Mouse (Mus musculus) stomach, embryonic 15.5 days (tissue): ENCODE measurements around the gene Nr1d1. TPM values are rescaled to one million over a fixed set of nuclear protein-coding genes. Genes with fewer than 3 reads are reported as not detected.

Experiments
- ATAC-seq: fragments of 200-750 bp; cut with Nextera tagmentation; 2 replicates; pipeline ENCODE4 v1.8.0; 2017; ENCODE audit warnings: low read depth, moderate number of reproducible peaks, moderate TSS enrichment; ENCODE audit not compliant: insufficient read depth, low FRiP score
- H3K27ac ChIP-seq: fragments of 300-500 bp; sonication (generic); 2 replicates; pipeline ENCODE4 v1.5.1; 2015; ENCODE audit warnings: mild to moderate bottlenecking, inconsistent platforms
- H3K27me3 ChIP-seq: fragments of 300-500 bp; sonication (generic); replicated peaks from 2 replicates; pipeline ENCODE4 v1.6.1; 2015; ENCODE audit warnings: inconsistent platforms
- H3K36me3 ChIP-seq: fragments of 300-500 bp; sonication (generic); 2 replicates; pipeline ENCODE4 v1.6.1; 2015; ENCODE audit warnings: inconsistent platforms
- H3K4me1 ChIP-seq: fragments of 300-500 bp; sonication (generic); 2 replicates; pipeline ENCODE4 v1.6.1; 2015; ENCODE audit warnings: inconsistent platforms
- H3K4me2 ChIP-seq: fragments of 300-500 bp; sonication (generic); 2 replicates; pipeline ENCODE4 v1.6.1; 2015; ENCODE audit warnings: mild to moderate bottlenecking, inconsistent platforms
- H3K4me3 ChIP-seq: fragments of 300-500 bp; sonication (generic); replicated peaks from 2 replicates; pipeline ENCODE4 v1.5.1; 2015; ENCODE audit warnings: inconsistent platforms
- H3K9ac ChIP-seq: fragments of 300-500 bp; sonication (generic); 2 replicates; pipeline ENCODE4 v1.6.1; 2015; ENCODE audit warnings: inconsistent platforms
- H3K9me3 ChIP-seq: fragments of 300-500 bp; sonication (generic); 2 replicates; pipeline ENCODE4 v1.6.1; 2016; ENCODE audit warnings: inconsistent platforms
- WGBS: fragments of 180-500 bp; shearing (Covaris S2); methylation state at CpG from one replicate; pipeline ENCODE4 v1.1.7; 2015; 5-methylcytosine and 5-hydroxymethylcytosine counted together
- polyA plus RNA-seq: library from polyadenylated mRNA; unstranded; fragments of >200 nt; fragmentation: Nextera tagmentation; extraction: Ambion mirVana; gene quantifications from 2 replicates; pipeline ENCODE4 v1.2.1, GENCODE M21; 2015

Gene Nr1d1
- polyA plus RNA-seq, 1 experiment from 2014 or later: 2.4 TPM

GRCm38 (mm10) chr11:98787229-98787628 lies 12.1 kb upstream of the Nr1d1 start:
- Histone ChIP-seq H3K4me1 (peaks cover 55% of the 10 kb centered on the region), H3K4me2 (peak overlapping the region; percentile 53), H3K27ac (peak overlapping the region; percentile 97), H3K9me3 (no peaks in the 10 kb centered on the region), H3K9ac (no peak overlapping the region), H3K36me3 (no peaks in the 10 kb centered on the region), H3K27me3 (no peaks in the 10 kb centered on the region), H3K4me3 (no peak overlapping the region)
- ATAC-seq: no peak
- 23% methylated on average over 7 of the region's 7 CpGs for WGBS

- Histone ChIP-seq H3K4me3 (peak overlapping the region; percentile 2; the same call in 1 of the 2 replicates), H3K27me3 (no peaks in the 10 kb centered on the region), H3K9ac (no peak overlapping the region), H3K4me1 (peaks cover 61% of the 10 kb centered on the region), H3K4me2 (peak overlapping the region; percentile 53), H3K27ac (peak overlapping the region; percentile 97), H3K9me3 (no peaks in the 10 kb centered on the region), H3K36me3 (no peaks in the 10 kb centered on the region)
- WGBS: 0% methylated on average over 13 of the region's 15 CpGs
- peak; percentile 59 for ATAC-seq
Measured at GRCm38 (mm10) chr11:98786359-98787214, 11.5 kb upstream of the Nr1d1 start.

- H3K27me3 ChIP-seq: no peaks in the 10 kb centered on the region
- H3K9ac ChIP-seq: no peak overlapping the region
- peaks cover 68% of the 10 kb centered on the region for H3K4me1 ChIP-seq
- H3K36me3 ChIP-seq: no peaks in the 10 kb centered on the region
- H3K9me3 ChIP-seq: no peaks in the 10 kb centered on the region
- H3K27ac ChIP-seq: peak overlapping the region; percentile 97
- peak overlapping the region; percentile 53 for H3K4me2 ChIP-seq
- peak overlapping the region; percentile 2; the same call in 1 of the 2 replicates for H3K4me3 ChIP-seq
- WGBS: 6% methylated on average over 12 of the region's 12 CpGs
- ATAC-seq: no peak
Measured at GRCm38 (mm10) chr11:98785772-98786281, 10.7 kb upstream of the Nr1d1 start.

GRCm38 (mm10) chr11:98785214-98785613 lies 10.1 kb upstream of the Nr1d1 start:
- no peak overlapping the region for H3K4me3 ChIP-seq
- H3K9me3 ChIP-seq: no peaks in the 10 kb centered on the region
- no peak for ATAC-seq
- H3K27ac ChIP-seq: peak overlapping the region; percentile 97
- peaks cover 72% of the 10 kb centered on the region for H3K4me1 ChIP-seq
- no peaks in the 10 kb centered on the region for H3K36me3 ChIP-seq
- peak overlapping the region; percentile 53; the same call in 1 of the 2 replicates for H3K4me2 ChIP-seq
- H3K27me3 ChIP-seq: no peaks in the 10 kb centered on the region
- H3K9ac ChIP-seq: no peak overlapping the region
- 53% methylated on average over 10 of the region's 10 CpGs for WGBS

GRCm38 (mm10) chr11:98784139-98784538 lies 9.0 kb upstream of the Nr1d1 start:
- Histone ChIP-seq H3K27me3 (no peaks in the 10 kb centered on the region), H3K9me3 (no peaks in the 10 kb centered on the region), H3K9ac (no peak overlapping the region), H3K4me1 (peaks cover 66% of the 10 kb centered on the region), H3K27ac (peak overlapping the region; percentile 95; the same call in 1 of the 2 replicates), H3K4me3 (no peak overlapping the region), H3K4me2 (no peak overlapping the region), H3K36me3 (no peaks in the 10 kb centered on the region)
- ATAC-seq: no peak
- WGBS: 69% methylated on average over 4 of the region's 4 CpGs

- peak overlapping the region; percentile 61 for H3K4me2 ChIP-seq
- H3K27me3 ChIP-seq: no peaks in the 10 kb centered on the region
- H3K9ac ChIP-seq: no peak overlapping the region; the same call in 1 of the 2 replicates
- peak; percentile 63; the same call in 1 of the 2 replicates for ATAC-seq
- no peaks in the 10 kb centered on the region for H3K9me3 ChIP-seq
- H3K4me1 ChIP-seq: peaks cover 66% of the 10 kb centered on the region
- peak overlapping the region; percentile 23 for H3K4me3 ChIP-seq
- H3K27ac ChIP-seq: peak overlapping the region; percentile 95
- H3K36me3 ChIP-seq: no peaks in the 10 kb centered on the region
- WGBS: under 1% methylated on average over 20 of the region's 20 CpGs
Measured at GRCm38 (mm10) chr11:98783236-98783696, 8.1 kb upstream of the Nr1d1 start.

GRCm38 (mm10) chr11:98782651-98783235 lies 7.6 kb upstream of the Nr1d1 start:
- H3K4me3 ChIP-seq: peak overlapping the region; percentile 23; the same call in 1 of the 2 replicates
- peaks cover 66% of the 10 kb centered on the region for H3K4me1 ChIP-seq
- no peaks in the 10 kb centered on the region for H3K36me3 ChIP-seq
- H3K9me3 ChIP-seq: no peaks in the 10 kb centered on the region
- H3K9ac ChIP-seq: no peak overlapping the region; the same call in 1 of the 2 replicates
- 7% methylated on average over 17 of the region's 17 CpGs for WGBS
- peak overlapping the region; percentile 61 for H3K4me2 ChIP-seq
- no peaks in the 10 kb centered on the region for H3K27me3 ChIP-seq
- no peak for ATAC-seq
- peak overlapping the region; percentile 95 for H3K27ac ChIP-seq

- H3K9me3 ChIP-seq: no peaks in the 10 kb centered on the region
- H3K4me1 ChIP-seq: peaks cover 68% of the 10 kb centered on the region
- no peaks in the 10 kb centered on the region for H3K27me3 ChIP-seq
- no peak overlapping the region for H3K9ac ChIP-seq
- WGBS: 20% methylated on average over 14 of the region's 14 CpGs
- H3K4me3 ChIP-seq: no peak overlapping the region
- H3K27ac ChIP-seq: peak overlapping the region; percentile 95
- peak overlapping the region; percentile 61 for H3K4me2 ChIP-seq
- ATAC-seq: no peak
- no peaks in the 10 kb centered on the region for H3K36me3 ChIP-seq
Measured at GRCm38 (mm10) chr11:98781851-98782512, 6.8 kb upstream of the Nr1d1 start.

- no peaks in the 10 kb centered on the region for H3K9me3 ChIP-seq
- no peak overlapping the region for H3K4me3 ChIP-seq
- H3K9ac ChIP-seq: no peak overlapping the region
- peak overlapping the region; percentile 94; the same call in 1 of the 2 replicates for H3K27ac ChIP-seq
- no peak for ATAC-seq
- peaks cover 66% of the 10 kb centered on the region for H3K4me1 ChIP-seq
- H3K4me2 ChIP-seq: no peak overlapping the region
- no peaks in the 10 kb centered on the region for H3K27me3 ChIP-seq
- H3K36me3 ChIP-seq: no peaks in the 10 kb centered on the region
Measured at GRCm38 (mm10) chr11:98777888-98778287, 2.8 kb upstream of the Nr1d1 start.

GRCm38 (mm10) chr11:98776843-98777590 lies 1.9 kb upstream of the Nr1d1 start:
- 8% methylated on average over 9 of the region's 9 CpGs for WGBS
- Histone ChIP-seq H3K4me2 (peak overlapping the region; percentile 83), H3K27ac (peak overlapping the region; percentile 94), H3K9me3 (no peaks in the 10 kb centered on the region), H3K9ac (0 out of 2 replicates have a peak overlapping the region, but pooled peaks have one; percentile 3), H3K4me1 (peaks cover 60% of the 10 kb centered on the region), H3K36me3 (no peaks in the 10 kb centered on the region), H3K4me3 (0 out of 2 replicates have a peak overlapping the region, but pooled peaks have one; percentile 2), H3K27me3 (no peaks in the 10 kb centered on the region)
- ATAC-seq: no peak
